Mouse (Mus musculus): ENCODE measurements around the gene Cap2.
A peak's percentile ranks its signal among the peaks of the same experiment; 100 is the strongest.

Gene Cap2

GRCm38 (mm10) chr13:46613694-46614272 is 112.1 kb downstream of the Cap2 start:
- no peaks in the 10 kb centered on the region for H3K27me3 ChIP-seq (ENCODE audit: insufficient read depth, low read length)
- peaks cover under 1% of the 10 kb centered on the region; the same call in 1 of the 2 replicates for H3K9me3 ChIP-seq (ENCODE audit: low read length)
- H3K4me3 ChIP-seq (replicated peaks; ENCODE audit: low read length): no peak overlapping the region
- no peaks in the 10 kb centered on the region for H3K36me3 ChIP-seq (ENCODE audit: insufficient read depth, low read length)
- TF ChIP-seq CTCF (conservative IDR thresholded peaks at IDR 0.05; ENCODE audit: low read length) (no peak), POU5F1 (IDR thresholded peaks at IDR 0.05; ENCODE audit: borderline replicate concordance, low read length) (no peak), NANOG (IDR thresholded peaks at IDR 0.05; ENCODE audit: borderline replicate concordance, low read length) (no peak)
- peaks cover 19% of the 10 kb centered on the region for H3K4me1 ChIP-seq (replicated peaks; ENCODE audit: low read depth, low read length)

DNA sequence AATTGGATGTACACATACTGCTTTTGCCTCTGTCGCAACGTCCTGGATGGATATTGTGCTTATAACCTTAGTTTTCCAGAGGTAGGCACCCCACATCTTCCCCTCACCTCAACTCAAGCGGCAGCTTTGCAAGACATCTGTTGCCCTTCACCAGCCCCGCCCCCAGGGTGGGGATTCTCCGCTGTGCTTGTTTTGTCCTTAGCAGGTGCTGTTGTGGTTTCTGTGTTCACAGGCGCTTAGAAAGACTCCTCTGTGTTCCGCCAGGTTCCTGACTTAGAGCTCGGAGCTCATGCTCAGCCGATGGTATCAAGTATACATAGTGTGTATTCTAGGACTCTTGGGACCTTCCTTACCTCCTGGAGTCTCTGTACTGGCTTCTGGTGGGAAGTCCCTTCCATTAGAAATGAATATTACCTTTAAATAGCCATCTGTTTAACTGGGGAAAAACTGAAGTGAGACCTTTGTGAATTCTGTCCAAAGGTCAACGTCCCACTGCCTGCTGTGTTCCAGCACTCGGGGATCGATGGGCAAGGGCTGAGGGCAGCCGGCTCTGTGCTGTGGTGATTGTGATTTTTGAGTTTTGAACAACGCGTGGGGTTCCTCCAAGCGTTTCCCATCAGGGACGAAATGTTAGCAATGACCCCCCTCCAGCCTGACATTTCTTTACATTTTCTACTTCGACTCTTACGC is 115.2 kb downstream of the Cap2 start:
- H3K27me3 ChIP-seq (ENCODE audit: insufficient read depth, low read length): peaks cover 14% of the 10 kb centered on the region; the same call in 1 of the 2 replicates
- H3K4me3 ChIP-seq (replicated peaks; ENCODE audit: low read length): no peak overlapping the region
- no peaks in the 10 kb centered on the region for H3K9me3 ChIP-seq (ENCODE audit: low read length)
- H3K36me3 ChIP-seq (ENCODE audit: insufficient read depth, low read length): no peaks in the 10 kb centered on the region
- no peak for TF ChIP-seq CTCF (conservative IDR thresholded peaks at IDR 0.05; ENCODE audit: low read length)
- peaks cover 37% of the 10 kb centered on the region for H3K4me1 ChIP-seq (replicated peaks; ENCODE audit: low read depth, low read length)

- H3K4me1 ChIP-seq (replicated peaks; ENCODE audit: low read depth, low read length): peaks cover 39% of the 10 kb centered on the region
- peaks cover 6% of the 10 kb centered on the region; the same call in 1 of the 2 replicates for H3K9me3 ChIP-seq (ENCODE audit: low read length)
- H3K27me3 ChIP-seq (ENCODE audit: insufficient read depth, low read length): peaks cover 14% of the 10 kb centered on the region; the same call in 1 of the 2 replicates
- H3K36me3 ChIP-seq (ENCODE audit: insufficient read depth, low read length): no peaks in the 10 kb centered on the region
- TF ChIP-seq CTCF (conservative IDR thresholded peaks at IDR 0.05; ENCODE audit: low read length) (no peak), POU5F1 (IDR thresholded peaks at IDR 0.05; ENCODE audit: borderline replicate concordance, low read length) (no peak), NANOG (IDR thresholded peaks at IDR 0.05; ENCODE audit: borderline replicate concordance, low read length) (no peak)
- H3K4me3 ChIP-seq (replicated peaks; ENCODE audit: low read length): no peak overlapping the region
These were observed 118.0 kb downstream of the Cap2 start for GRCm38 (mm10) chr13:46619633-46620032.

GRCm38 (mm10) chr13:46620964-46621757 is 119.5 kb downstream of the Cap2 start:
- TF ChIP-seq NANOG (IDR thresholded peaks at IDR 0.05; ENCODE audit: borderline replicate concordance, low read length): no peak
- H3K4me1 ChIP-seq (replicated peaks; ENCODE audit: low read depth, low read length): peaks cover 34% of the 10 kb centered on the region
- H3K27me3 ChIP-seq (ENCODE audit: insufficient read depth, low read length): peaks cover 14% of the 10 kb centered on the region; the same call in 1 of the 2 replicates
- peaks cover 16% of the 10 kb centered on the region for H3K9me3 ChIP-seq (ENCODE audit: low read length)
- no peak overlapping the region for H3K4me3 ChIP-seq (replicated peaks; ENCODE audit: low read length)
- H3K36me3 ChIP-seq (ENCODE audit: insufficient read depth, low read length): no peaks in the 10 kb centered on the region

DNA sequence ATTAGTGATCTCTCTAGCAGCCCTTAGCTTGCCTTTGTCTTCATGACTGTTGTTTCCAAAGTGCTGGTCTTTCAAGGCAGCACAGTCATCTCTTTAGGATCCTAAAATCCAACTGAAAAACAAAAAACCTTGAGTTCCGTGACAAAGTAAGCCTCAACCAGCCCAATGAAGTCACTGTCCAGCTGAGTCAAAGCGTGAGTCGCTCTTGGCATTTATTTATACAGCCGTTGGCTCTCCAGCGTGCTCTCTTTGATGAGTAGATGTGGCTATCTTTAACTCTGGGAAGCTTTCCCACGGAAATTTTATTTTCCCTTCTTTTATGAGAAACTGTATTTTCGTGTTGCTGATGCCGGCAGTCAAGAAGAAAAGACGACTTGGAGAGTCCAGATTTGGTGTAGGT is 125.0 kb downstream of the Cap2 start:
- H3K4me1 ChIP-seq (replicated peaks; ENCODE audit: low read depth, low read length): peaks cover 18% of the 10 kb centered on the region
- TF ChIP-seq POU5F1 (IDR thresholded peaks at IDR 0.05; ENCODE audit: borderline replicate concordance, low read length) (no peak), NANOG (IDR thresholded peaks at IDR 0.05; ENCODE audit: borderline replicate concordance, low read length) (no peak), CTCF (conservative IDR thresholded peaks at IDR 0.05; ENCODE audit: low read length) (no peak)
- H3K9me3 ChIP-seq (ENCODE audit: low read length): peaks cover 16% of the 10 kb centered on the region
- no peak overlapping the region for H3K4me3 ChIP-seq (replicated peaks; ENCODE audit: low read length)
- H3K36me3 ChIP-seq (ENCODE audit: insufficient read depth, low read length): no peaks in the 10 kb centered on the region
- no peaks in the 10 kb centered on the region; the same call in 1 of the 2 replicates for H3K27me3 ChIP-seq (ENCODE audit: insufficient read depth, low read length)

- Histone ChIP-seq H3K4me1 (replicated peaks; ENCODE audit: low read depth, low read length) (peaks cover 26% of the 10 kb centered on the region), H3K4me3 (replicated peaks; ENCODE audit: low read length) (no peak overlapping the region), H3K27me3 (ENCODE audit: insufficient read depth, low read length) (no peaks in the 10 kb centered on the region), H3K36me3 (ENCODE audit: insufficient read depth, low read length) (no peaks in the 10 kb centered on the region), H3K9me3 (ENCODE audit: low read length) (peaks cover 16% of the 10 kb centered on the region)
- TF ChIP-seq CTCF (conservative IDR thresholded peaks at IDR 0.05; ENCODE audit: low read length) (no peak), POU5F1 (IDR thresholded peaks at IDR 0.05; ENCODE audit: borderline replicate concordance, low read length) (no peak), NANOG (IDR thresholded peaks at IDR 0.05; ENCODE audit: borderline replicate concordance, low read length) (no peak)
These were observed 126.2 kb downstream of the Cap2 start for GRCm38 (mm10) chr13:46627841-46628240.

DNA sequence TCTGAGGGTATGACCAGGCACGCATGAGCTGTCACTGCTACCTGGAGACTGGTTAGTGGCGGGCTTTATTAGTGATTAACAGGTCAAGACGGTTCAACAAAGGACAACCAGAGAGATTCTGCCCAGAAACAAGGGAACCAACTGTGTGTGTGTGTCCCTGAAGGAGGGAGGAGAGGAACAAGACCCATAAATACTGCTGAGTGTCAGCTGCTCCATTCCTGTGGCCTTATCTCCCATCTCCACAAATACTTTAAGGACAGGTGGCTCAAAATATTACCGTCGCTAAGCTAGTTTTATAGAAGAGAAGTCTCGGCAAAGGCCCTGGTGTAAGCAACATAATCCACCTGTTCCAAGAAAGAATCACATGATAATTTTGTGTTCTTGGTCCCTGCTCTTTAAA is 127.7 kb downstream of the Cap2 start:
- Histone ChIP-seq H3K4me1 (replicated peaks; ENCODE audit: low read depth, low read length) (peaks cover 42% of the 10 kb centered on the region), H3K4me3 (replicated peaks; ENCODE audit: low read length) (no peak overlapping the region), H3K36me3 (ENCODE audit: insufficient read depth, low read length) (no peaks in the 10 kb centered on the region), H3K9me3 (ENCODE audit: low read length) (peaks cover 13% of the 10 kb centered on the region), H3K27me3 (ENCODE audit: insufficient read depth, low read length) (no peaks in the 10 kb centered on the region)
- TF ChIP-seq POU5F1 (IDR thresholded peaks at IDR 0.05; ENCODE audit: borderline replicate concordance, low read length) (no peak), NANOG (IDR thresholded peaks at IDR 0.05; ENCODE audit: borderline replicate concordance, low read length) (no peak), CTCF (conservative IDR thresholded peaks at IDR 0.05; ENCODE audit: low read length) (no peak)

DNA sequence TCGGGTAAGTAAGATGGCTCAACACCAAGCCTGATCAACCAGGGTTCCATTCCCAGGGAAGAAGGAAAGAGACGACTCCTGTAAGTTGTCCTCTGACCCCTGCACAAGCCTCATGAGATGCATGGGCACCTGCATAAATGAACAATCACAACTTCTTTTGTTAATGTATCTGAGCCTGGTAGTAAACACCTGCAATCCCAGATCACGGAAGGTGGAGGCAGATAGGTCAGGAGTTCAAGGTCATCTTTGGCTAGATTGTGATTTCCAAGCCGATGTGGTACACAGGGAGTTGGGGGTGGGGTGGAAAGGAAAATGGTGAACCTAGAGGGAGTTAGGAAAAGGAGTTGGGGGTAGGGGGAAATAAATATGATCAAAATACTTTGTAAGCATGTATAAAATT is 131.1 kb downstream of the Cap2 start:
- no peak for TF ChIP-seq CTCF (conservative IDR thresholded peaks at IDR 0.05; ENCODE audit: low read length)
- TF ChIP-seq NANOG (IDR thresholded peaks at IDR 0.05; ENCODE audit: borderline replicate concordance, low read length): peak; percentile 41; the same call in 1 of the 2 replicates
- TF ChIP-seq POU5F1 (IDR thresholded peaks at IDR 0.05; ENCODE audit: borderline replicate concordance, low read length): no peak
- no peak overlapping the region for H3K4me3 ChIP-seq (replicated peaks; ENCODE audit: low read length)
- no peaks in the 10 kb centered on the region for H3K9me3 ChIP-seq (ENCODE audit: low read length)
- H3K36me3 ChIP-seq (ENCODE audit: insufficient read depth, low read length): no peaks in the 10 kb centered on the region
- H3K4me1 ChIP-seq (replicated peaks; ENCODE audit: low read depth, low read length): peaks cover 43% of the 10 kb centered on the region
- no peaks in the 10 kb centered on the region for H3K27me3 ChIP-seq (ENCODE audit: insufficient read depth, low read length)

Measured in E14TG2a.4 (cell line).